Mouse (Mus musculus): Measurements from ENCODE around the gene Cldn5.

DNA sequence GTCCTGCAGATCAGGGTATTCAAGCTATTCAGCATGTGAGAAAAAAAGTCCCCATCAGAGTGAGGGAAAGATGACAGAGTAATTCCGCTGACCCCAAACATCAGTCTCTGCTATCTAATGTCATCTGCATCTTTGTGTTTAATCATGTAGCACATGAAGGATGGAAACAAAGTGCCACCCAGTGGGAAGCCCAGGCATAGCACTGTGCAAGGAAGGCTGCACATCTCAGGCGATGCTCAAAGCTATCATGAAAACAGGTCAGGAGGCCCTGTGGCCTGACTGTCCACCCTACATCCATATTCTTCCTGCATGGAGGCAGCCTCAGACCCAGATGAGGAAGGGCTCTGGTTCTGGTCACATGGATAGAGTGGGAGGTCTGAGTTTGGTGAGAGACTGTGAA lies 22.2 kb downstream of the Cldn5 start:
- TF ChIP-seq CTCF (IDR thresholded peaks at IDR 0.05; ENCODE audit: control insufficient read depth, insufficient read depth, low read length) (0 out of 2 replicates have a peak, but pooled peaks have one; percentile 12), POLR2A (IDR thresholded peaks at IDR 0.05; ENCODE audit: borderline replicate concordance, control insufficient read depth, low read depth, low read length) (no peak)

Measured in bone marrow, adult 2 months (tissue).